Mouse (Mus musculus) spleen, embryonic (tissue): ENCODE data around the gene Bank1.
"Not testable (repeated sequence)": the region's sequence is repeated elsewhere in the genome, so short reads cannot be mapped to it uniquely, and the experiment has no call there.

Source experiments
- CTCF ChIA-PET: fragments of 350-600 bp; sonication (Branson Sonifier 250); formaldehyde crosslinking; loops from one replicate; lab custom pipeline; 2022; lab: Charles Lee

Gene Bank1

DNA sequence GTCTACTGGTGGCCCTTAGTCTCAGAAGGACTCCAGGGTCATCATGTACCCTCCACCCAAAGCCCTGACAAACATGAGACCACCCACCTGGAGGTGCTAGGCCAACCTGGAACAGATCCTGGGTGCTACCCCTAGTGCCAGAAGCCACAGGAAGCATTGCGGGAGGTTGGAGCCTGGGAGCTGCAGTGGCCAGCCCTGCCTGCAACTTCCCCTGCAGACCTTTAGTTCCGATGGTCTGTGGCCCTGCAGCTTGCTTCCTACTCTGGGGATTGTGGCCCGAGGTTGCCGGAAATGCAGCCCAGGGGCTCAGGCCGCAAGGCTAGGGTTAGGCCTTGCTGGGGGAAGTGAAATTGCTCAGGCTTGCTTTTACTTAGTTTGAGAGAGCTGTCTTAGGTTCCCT is at the start of gene Bank1:
Gene Bank1 (minus strand): TSS at position 284 of the 400 bp plus-strand sequence.
- CTCF ChIA-PET, result no interaction called here

DNA sequence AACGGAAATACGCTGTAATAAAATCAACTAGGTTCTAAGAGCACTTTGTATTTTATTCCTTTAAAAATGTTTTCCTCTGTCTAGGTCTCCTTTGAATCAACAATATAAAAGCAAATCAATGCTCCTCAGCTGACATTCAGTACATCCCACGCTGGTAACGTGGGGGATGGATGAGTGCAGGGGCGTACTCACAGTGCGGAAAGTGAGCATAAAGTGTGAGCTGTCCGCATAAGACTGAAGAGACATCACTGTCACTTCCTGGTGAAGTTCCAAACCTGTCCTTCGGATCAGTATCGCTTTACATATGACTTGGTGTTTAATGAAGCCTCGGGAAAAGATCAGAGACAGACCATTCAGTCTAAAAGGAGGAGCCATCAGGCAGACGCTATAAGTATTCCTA is 44.0 kb upstream of the Bank1 start:
- CTCF ChIA-PET, result no interaction called here

DNA sequence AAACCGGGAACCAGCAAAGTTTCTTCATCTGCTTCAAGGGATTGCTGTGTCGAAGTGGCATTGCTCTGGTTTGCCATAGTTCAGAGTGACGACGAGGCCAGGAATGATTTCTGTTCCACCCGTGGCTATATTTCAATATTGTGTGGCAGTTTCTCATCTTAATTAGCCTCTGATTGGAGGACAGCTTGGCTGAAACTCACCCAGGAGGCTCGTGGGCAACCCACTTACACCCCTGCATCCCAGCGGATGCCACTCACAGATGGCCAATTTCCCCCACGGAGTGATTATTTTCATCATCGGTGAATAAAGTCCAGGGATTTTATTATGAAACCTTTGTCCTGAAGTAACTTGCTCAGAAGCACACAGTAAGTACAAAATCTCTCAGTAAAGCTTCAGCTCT is 43.6 kb upstream of the Bank1 start:
- CTCF ChIA-PET, result no interaction called here

DNA sequence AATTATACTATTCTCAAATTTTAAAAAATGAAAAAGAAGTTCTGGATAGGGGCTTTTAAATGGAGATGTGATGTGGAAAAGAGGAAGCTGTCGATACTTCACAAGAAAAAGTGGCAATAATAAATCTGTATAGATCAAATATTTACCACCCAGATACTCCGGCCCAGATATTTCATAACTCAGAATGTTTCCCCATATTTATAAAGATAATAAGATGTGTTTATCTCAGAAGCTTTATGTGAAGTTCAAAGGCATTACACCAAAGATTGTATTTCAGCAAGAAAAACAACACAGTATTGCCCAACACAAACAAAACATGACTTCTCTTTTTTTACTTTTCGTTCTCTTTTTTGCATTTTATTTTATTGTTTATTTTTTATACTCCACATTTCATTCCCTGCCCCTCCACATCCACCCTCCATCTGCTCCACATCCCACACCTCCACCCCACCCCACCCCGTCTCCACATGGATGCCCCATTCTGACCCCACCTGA is 42.7 kb upstream of the Bank1 start:
- CTCF ChIA-PET, result no interaction called here

DNA sequence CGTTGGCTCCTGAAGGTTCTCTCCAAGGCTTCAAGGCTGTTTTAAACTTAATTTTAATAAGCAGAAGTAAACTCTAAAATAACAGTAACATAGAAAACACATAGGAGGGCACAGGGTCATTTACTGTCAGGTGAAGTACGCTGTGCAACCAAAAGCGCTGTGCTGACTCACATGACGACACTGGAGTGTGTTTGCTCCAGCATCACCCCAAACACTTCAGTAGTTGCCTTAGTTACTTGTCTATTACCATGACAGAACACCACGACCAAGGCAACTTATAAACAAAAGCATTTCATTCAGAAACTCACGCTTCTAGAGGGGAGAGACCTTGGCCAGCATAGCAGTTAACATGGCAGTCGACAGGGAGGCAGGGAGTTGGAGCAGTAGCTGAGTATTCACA is 23.8 kb upstream of the Bank1 start:
- CTCF ChIA-PET, result interaction anchor here (0.6 kb wide), 2 partner anchors 26 to 1021 kb away, joined by 3 to 15 read pairs; no protein-coding TSS in a partner anchor

DNA sequence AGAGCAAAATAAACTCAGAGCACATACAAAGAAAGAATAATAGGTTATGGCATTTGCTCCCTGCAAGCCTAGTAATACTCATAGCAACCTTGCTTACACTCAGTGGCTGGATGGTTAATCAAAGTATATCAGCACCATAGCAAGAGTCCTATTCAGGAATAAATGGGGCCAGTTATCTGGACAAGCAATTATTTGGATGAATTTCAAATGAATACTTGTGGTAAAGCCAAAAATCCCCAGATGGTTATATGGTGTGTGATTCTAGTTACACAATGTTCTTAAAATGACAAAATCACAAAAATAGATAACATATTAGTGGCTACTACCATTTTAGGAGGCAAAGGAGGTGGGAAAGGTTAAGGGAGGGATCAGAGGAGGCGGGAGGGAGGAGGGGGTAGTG is 22.7 kb upstream of the Bank1 start:
- CTCF ChIA-PET, result no interaction called here

DNA sequence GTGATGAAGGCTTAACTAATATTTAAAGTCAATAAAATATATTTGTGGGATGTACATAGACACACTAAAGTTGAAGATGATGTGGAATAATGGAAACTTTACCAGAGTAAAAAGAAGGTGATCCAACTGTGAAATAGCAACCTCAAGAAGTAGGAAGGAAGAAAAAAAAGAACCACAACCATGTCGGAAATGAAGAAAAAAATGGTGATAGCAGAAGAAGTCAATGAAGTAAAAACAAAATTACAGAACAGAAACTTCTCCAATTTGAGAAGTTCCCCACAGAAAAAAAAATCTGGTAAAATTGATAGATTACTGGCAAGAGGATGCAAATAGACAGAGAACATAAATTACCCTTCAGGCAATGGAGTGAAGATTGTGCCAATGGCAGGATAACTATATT is 21.4 kb upstream of the Bank1 start:
- CTCF ChIA-PET, result no interaction called here

DNA sequence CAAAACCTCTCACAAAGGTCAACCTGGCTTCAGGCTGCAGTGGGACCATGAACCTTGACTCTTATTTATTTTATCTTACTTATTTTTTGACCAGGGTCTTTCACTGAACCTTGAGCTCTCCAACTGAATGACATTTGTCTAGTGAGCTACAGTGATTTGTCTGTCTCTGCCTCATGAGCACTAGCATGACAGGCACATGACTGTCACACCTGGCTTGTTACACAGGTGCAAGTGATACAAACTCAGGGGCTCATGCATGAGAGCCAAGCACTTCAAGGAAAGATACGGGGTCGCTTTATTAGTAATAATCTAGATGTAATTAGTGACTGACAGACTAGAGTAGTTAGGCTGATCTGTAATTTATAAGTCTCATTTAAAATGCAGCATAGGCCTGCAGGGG is 16.0 kb upstream of the Bank1 start:
- CTCF ChIA-PET, result no interaction called here

DNA sequence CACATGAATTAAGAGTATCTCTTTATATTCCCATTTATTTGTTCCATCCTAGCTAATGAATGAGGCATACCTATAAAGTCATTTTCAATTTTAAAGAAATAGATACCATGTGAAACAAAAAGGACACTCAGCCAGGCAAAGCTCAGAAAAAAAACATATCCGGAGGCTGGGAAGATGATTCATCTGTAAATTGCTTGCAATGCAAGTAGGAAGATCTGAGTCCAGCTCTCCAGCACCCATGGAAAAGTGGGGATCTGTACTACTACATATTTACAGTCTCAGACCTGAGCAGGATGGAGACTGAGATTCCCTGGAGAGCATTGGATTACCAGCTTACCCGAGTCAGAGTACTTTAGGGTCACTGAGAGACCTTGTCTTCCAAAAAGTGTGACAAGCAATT is 14.0 kb upstream of the Bank1 start:
- CTCF ChIA-PET, result no interaction called here

DNA sequence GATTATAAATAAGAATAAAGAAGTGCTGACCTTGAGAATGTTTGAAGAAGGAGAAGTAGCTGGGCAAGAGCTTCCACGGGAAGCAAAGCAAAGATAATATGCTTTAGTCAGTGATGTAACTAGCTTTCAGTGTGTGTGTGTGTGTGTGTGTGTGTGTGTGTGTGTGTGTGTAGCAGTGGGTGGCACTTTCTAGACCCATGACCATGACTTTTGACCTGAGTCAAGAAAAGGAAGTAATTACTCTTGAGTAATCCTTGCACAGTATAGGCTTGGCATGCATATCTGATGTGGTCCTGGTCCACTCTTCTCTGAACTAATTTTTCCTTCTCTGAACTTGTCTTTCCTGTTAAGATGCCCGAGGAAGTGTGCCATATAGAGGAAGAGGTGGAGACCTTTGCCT is 5.3 kb upstream of the Bank1 start:
- CTCF ChIA-PET, result no interaction called here

DNA sequence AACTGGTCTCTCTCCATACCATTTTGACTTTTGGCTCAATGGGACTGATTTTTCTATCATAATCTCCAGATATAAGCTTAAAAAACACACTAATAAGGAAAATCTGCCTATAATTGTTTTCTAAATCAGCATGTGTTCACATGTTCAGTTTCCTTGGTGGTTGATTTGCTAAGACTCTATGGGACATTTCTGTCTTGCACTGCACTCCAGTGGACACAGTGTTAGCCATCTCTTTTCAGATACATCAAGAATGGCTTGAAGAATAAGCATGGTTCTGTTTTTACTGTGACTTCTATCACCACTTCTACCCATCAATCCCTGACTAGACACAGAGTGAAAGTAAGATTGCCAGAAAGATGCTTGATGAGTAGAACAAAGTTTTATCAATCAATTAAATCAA is 4.2 kb upstream of the Bank1 start:
- CTCF ChIA-PET, result no interaction called here

DNA sequence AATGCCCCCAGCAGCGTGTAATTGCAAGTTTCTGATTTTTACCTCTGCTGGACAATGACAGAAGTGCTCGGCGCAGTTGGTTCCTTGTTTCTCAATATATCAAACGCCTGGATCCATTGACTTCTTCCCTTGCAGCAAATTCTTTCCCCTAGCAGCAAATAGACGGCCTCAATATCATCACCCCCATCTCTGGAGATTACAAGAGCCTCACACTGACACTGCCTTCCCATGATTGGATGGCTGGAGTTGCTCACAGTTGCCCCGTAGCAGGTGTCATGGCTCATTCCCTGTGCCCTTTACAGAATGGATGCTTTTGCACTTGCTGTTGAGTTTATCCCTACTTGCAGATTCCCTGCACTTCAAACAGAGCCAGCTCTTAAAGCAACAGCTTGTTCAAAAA is 3.3 kb upstream of the Bank1 start:
- CTCF ChIA-PET, result no interaction called here

DNA sequence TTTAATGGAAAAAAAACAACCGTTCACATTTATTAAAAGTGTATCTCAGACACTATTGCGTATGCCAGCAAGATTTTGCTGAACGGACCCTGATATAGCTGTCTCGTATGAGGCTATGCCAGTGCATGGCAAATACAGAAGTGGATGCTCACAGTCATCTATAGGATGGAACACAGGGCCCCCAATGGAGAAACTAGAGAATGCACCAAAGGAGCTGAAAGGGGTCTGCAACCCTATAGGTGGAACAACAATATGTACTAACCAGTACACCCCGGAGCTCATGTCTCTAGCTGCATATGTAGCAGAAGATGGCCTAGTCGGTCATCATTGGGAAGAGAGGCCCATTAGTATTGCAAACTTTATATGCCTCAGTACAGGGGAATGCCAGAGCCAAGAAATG is 1.1 kb downstream of the Bank1 start:
- CTCF ChIA-PET, result not testable (repeated sequence)

DNA sequence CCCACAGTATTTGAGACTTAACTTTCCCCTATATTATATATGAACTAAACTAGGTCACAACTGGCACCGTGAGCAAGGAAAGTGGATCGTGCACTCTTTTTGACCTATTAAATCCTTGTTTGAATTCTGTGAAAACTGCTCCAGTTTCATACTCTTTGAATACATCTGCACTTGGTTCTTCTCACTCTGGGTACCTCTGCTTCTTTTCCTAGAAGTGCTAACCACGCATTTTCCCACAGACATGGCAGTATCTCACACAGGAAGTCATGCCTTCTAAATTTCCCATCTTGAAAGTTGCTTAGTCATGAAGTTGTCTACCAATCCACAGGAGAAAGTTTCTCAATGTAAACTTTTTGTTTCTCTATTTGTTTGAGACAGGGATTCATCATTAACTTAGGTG is 3.9 kb downstream of the Bank1 start:
- CTCF ChIA-PET, result no interaction called here

DNA sequence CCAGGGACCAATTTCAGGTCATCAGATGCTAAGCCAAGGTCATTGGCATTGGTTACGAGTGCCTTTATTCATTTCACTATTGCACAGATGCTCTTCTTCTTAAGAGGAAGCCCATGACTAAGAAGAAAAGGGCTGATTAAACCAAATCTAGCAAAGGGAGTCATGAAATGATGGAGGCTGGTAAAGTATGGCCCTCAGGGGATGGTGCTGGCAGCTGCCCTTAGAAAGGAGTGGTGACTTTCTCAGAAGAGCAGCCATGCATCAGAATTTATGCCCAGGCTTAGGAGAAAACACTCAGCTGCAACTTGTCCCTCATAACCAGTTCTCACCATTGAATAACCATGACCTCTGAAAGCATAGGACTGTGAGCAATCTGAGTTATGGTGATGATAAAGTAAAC is 17.4 kb downstream of the Bank1 start:
- CTCF ChIA-PET, result no interaction called here

DNA sequence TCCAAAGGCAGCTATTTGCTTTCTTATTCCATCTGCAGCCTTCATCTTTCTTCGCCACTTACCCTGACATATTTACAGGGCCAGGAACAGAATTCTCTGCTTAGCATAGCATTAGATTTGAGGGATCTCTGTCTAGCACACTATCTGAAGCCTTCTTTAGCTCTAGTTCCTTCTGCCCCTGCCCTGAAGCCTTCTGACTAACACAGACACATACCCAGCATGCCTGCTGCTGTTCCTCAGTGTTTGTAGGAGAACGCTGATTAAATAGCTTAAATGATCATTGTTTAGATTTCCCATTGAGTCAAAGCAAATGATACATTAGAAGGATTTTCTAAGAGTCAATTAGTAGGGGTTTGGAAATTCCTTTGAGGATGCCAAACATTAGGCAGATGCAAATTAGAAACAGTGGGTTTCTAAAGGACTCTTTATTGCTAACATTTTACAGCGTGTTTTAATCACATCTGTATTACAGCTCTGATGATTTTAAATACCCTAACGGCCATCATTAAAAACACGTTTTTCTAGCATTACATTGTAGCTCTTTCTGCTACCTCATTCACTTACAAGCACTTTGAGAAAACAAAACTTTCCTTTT is 19.2 kb downstream of the Bank1 start:
- CTCF ChIA-PET, result no interaction called here

DNA sequence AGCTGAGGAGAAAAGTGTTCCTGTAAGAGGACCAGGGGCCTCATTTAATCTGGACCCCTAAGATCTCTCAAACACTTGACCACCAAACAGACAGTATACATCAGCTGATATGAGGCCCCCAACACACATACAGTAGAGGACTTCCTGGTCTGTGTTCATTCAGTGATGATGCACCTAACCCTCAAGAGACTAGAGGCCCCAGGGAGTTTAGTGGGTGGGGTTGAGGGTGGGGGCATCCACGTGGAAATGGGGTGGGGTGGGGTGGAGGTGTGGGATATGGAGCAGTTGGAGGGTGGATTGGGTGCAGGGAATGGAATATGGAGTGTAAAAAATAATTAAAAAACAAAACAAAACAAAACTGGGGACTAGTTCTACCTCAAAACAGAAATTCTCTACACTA is 23.3 kb downstream of the Bank1 start:
- CTCF ChIA-PET, result no interaction called here

DNA sequence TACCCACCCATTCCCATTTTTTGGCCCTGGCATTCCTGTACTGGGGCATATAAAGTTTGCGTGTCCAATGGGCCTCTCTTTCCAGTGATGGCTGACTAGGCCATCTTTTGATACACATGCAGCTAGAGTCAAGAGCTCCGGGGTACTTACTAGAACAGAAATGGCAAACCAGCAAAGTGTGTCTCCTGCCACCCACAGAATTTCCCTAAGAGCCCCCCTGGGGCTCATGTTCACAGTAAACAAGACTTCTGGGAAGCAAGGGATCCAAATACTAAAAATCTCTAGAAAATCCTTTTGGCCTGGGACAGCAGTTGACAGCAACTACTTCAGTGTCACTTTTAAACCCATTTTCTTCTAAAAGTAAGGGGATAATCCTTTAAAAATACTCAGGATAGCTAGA is 25.1 kb downstream of the Bank1 start:
- CTCF ChIA-PET, result not testable (repeated sequence)

DNA sequence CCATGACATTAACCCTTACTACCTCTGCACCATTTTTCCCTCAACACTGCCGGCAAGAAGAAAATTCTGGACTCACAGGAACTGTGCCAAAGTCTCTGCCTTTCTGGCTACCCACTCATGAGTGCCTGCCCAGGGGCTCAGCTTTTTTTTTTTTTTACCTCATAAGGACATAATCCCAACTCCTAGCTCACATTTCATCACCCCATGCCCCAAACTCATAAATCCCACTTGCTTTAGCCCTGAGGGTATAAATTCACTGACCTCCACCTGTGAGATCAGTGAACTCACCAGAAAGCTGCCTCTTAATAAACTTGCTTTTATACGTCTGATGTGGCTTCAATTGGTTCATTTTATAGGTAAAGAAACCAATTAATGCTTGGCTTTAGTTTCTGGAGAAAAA is 28.5 kb downstream of the Bank1 start:
- CTCF ChIA-PET, result no interaction called here

DNA sequence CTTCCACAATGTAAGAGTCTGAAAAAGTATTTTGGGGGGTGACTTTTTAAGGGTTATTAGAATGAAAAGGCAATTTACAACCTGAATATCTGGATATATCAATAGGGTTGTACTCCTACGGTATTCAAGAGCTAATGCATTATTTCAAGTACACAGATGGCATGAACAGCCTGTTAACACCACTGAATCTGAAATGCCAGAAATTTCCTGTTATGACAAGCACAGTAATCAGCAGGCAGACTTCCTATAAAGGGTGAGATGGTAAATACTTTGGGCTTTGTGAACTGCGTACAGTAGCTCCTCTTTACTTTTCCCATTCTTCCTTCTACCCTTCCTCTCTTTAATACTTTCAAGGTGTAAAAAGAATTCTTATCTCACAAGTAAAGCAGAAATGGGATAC is 30.6 kb downstream of the Bank1 start:
- CTCF ChIA-PET, result no interaction called here

DNA sequence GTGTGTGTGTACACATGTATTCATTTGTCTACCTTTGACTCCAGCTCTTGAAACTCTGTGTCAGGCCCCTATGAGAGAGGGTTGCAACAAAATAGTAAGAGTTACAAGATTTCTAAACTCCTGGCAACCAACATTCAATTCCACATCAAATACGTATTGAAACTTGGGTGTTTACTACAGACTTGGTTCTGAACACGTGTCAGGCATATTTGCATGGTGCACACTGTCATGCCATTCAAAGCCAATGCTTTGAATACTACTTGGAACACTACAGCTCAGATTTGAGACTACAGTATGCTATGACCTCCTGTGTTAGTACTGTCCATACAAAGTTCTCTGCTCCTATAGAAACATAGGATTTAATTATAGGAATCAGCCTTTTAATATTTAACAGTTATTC is 38.0 kb downstream of the Bank1 start:
- CTCF ChIA-PET, result interaction anchor here (0.9 kb wide), 1 partner anchor 27 kb away, joined by 3 read pairs; no protein-coding TSS in a partner anchor

DNA sequence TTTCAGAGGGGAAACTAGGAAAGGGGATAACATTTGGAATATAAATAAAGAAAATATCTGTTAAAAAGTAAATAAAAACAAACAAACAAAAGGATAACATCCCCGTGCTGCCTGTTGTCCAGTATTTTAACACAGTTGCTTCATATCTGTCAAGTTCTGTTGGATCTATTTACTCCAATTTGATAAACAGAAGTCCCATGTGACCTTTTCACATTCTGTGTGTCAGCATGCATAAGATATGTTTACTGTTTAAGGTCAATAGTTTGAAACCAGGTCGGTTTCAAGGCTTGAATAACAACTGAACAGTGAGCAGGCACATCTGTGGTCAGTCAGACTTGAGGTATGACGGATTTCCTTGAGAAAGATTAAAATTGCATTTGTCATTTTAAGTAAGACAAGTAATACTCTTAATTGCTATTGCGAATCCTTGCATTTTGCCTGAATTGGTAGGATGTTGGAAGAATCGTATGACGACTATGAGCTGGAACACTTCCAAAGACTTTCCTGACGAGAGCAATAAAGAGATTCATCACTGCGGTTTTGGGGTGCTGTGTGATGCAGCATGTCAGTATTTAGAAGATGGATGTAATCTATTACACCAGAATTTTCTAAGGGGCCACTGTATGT is 60.8 kb downstream of the Bank1 start:
- CTCF ChIA-PET, result no interaction called here

DNA sequence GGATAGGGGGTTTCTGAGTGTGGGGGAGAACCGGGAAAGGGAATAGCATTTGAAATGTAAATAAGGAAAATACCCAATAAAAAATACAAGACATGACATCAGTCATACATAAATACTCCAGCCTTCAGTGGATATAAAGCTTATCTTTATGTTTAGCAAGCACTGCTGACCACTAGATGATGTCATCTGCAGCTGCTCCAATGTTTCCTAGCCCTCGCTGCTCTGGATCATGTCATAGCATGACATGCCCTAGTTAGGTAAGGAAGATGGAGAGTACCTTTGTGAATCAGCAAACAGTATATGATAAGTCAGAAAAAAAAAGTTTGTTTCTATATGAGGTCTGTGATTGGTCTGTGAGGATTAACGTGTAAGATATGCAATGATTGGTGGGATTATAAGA is 68.1 kb downstream of the Bank1 start:
- CTCF ChIA-PET, result interaction anchor here (0.5 kb wide), 1 partner anchor 214 kb away, joined by 3 read pairs; no protein-coding TSS in a partner anchor

DNA sequence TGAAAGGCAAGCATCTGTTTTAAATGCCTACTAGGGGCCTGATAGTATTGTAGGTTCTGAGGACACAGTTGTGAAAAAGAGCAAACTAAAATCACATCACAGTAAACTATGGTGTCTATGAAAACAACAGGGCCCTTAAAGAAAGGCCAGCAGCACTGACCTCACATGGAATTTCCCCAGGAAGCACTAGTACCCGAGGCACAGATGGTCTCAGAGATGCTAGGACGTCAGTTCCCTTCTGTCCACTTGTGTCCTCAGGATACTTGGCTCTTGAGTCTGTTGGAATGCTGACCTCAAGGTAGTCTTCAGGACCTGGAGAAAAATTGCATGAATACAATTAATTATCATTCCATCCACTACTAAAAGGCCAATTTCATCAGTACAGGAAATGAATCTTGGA is 71.2 kb downstream of the Bank1 start:
- CTCF ChIA-PET, result interaction anchor here (0.6 to 1.1 kb wide), 2 partner anchors 19 to 429 kb away, joined by 3 to 8 read pairs; no protein-coding TSS in a partner anchor
